Mouse (Mus musculus) heart, postnatal 0 days (tissue): Measurements from ENCODE around the gene Gm42906.

ENCODE experiments used
- CTCF ChIP-seq: IDR thresholded peaks from 2 replicates; pipeline ENCODE4 v1.5.1; 2016; ENCODE audit warnings: antibody characterized with exemption, control low read depth, low read depth
- EP300 ChIP-seq: IDR thresholded peaks from 2 replicates; pipeline ENCODE4 v1.6.1; 2016; ENCODE audit warnings: antibody characterized with exemption, low read depth

DNA sequence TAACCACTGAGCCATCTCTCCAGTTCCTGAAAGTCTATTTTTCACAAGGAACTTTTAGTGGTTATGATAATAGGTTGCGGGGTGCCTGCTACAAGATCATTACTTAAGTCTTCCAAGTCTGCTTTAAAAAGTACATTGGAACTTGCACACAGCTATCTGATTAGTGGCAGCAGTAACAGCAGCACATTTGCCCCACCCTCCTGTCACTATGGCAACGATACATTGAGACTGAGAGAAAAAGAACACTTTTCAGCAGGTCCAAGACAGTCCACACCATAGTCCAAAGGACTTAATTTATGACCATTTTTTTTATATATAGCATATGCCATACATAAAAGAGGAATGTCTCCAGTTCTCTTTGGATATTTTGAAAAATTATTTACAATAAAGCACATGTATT lies 181.7 kb downstream of the Gm42906 start:
- no peak for TF ChIP-seq CTCF
- TF ChIP-seq EP300 = no peak
